Mouse (Mus musculus): Measurements from ENCODE around the gene Phf11b.
"Not testable (repeated sequence)": the region's sequence is repeated elsewhere in the genome, so short reads cannot be mapped to it uniquely, and the experiment has no call there.

Gene Phf11b

GRCm38 (mm10) chr14:59341189-59341588, at the start of gene Phf11b:
Gene Phf11b, minus strand, starts transcription at chr14:59341351.
- DNase-seq (ENCODE audit: low read depth, low spot score), result not testable (repeated sequence)

GRCm38 (mm10) chr14:59390181-59390580, 49.0 kb upstream of the Phf11b start:
- not testable (repeated sequence) for DNase-seq (ENCODE audit: low read depth, low spot score)

GRCm38 (mm10) chr14:59389532-59389931, 48.4 kb upstream of the Phf11b start:
- no peak for DNase-seq (ENCODE audit: low read depth, low spot score)

- DNase-seq (ENCODE audit: low read depth, low spot score), result no peak
Observed at GRCm38 (mm10) chr14:59370348-59371068, 29.4 kb upstream of the Phf11b start.

GRCm38 (mm10) chr14:59366386-59367105, 25.4 kb upstream of the Phf11b start:
- no peak for DNase-seq (ENCODE audit: low read depth, low spot score)

- no peak for DNase-seq (ENCODE audit: low read depth, low spot score)
Observed at GRCm38 (mm10) chr14:59365244-59365644, 24.1 kb upstream of the Phf11b start, which contains the start of gene Phf11d. Gene Phf11d, minus strand, starts transcription at chr14:59365470.

GRCm38 (mm10) chr14:59339541-59339940, 1.6 kb downstream of the Phf11b start:
- DNase-seq (ENCODE audit: low read depth, low spot score), result no peak

DNA sequence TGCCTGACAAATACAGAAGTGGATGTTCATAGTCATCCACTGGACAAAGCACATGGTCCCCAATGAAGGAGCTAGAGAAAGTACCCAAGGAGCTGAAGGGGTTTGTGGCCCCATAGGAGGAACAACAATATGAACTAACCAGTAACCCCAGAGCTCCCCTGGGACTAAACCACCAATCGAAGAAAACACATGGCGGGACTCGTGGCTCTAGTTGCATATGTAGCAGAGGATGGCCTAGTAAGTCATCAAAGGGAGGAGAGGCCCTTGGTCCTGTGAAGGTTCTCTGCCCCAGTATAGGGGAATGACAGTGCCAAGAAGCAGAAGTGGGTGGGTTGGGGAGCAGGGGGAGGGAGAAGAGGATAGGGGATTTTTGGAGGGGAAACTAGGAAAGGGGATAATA, 5.1 kb downstream of the Phf11b start:
- DNase-seq (ENCODE audit: low read depth, low spot score), result not testable (repeated sequence)

- not testable (repeated sequence) for DNase-seq (ENCODE audit: low read depth, low spot score)
Observed at GRCm38 (mm10) chr14:59330499-59330898, 10.7 kb downstream of the Phf11b start.

DNA sequence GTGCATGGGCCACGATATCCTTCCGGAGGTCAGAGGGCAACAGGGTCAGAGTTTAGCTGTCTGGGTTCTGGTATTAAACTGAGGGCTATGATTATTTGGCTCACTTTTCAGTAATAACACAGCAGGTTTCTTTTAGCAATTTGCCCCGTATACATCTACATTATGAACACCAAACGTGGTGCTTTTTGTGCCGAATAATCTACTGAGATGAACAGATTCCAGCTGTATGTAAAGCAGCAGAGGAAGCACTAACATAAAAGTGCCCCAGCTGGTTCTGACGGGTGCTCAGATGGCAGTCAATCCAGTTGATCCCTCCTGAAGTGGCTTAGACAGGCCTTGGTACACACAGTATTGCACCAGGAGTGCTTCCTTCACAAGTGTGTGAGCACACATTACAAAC, 21.2 kb downstream of the Phf11b start:
- not testable (repeated sequence) for DNase-seq (ENCODE audit: low read depth, low spot score)

- not testable (repeated sequence) for DNase-seq (ENCODE audit: low read depth, low spot score)
Observed at GRCm38 (mm10) chr14:59319036-59319435, 22.1 kb downstream of the Phf11b start.

DNA sequence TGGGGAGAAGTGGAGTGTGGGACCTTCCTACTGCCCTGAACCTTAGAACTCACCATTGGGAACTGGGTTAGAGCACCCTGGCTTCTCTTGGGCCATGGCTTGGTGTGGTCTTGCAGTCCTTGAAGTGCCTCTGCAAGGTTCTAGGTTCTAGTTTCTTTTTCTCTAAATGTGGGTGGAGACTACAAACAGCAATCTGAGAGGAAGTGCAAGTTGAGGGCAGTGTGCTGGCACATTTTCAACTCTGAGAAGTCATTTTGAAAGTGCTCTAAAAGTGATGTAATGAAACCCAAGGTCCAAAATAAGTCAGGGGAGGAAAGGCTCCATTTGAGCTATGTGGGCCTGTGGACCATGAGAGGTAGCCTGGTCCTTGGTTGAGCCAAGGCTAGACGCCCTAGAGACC, 43.8 kb downstream of the Phf11b start, which contains the start of gene Phf11a:
Phf11a (minus strand) TSS at position 132 of the 400 bp plus-strand sequence.
- DNase-seq (ENCODE audit: low read depth, low spot score), result not testable (repeated sequence)

GRCm38 (mm10) chr14:59291769-59292168, 49.4 kb downstream of the Phf11b start:
- not testable (repeated sequence) for DNase-seq (ENCODE audit: low read depth, low spot score)

DNA sequence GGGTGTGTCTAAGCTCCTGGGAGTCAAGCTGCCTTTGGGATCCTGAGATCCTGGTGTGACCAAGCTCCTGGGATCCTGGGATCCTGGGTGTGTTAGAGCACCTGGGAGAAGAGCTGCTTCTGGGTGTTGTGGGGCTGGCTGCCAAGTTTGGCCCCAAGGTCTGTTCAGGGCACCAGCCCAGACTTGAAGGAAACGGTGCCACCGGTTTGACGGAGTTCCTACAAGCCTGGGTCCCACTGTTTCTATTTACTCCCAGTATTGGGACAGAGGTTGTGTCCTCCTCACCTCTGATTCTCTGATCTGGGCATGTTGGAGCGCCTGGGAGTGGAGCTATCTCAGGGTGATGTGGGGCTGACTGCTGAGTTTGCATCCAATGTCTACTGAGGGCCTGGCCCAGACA, 66.2 kb downstream of the Phf11b start:
- DNase-seq (ENCODE audit: low read depth, low spot score), result not testable (repeated sequence)

Measured in c-Kit-negative CD71-positive TER-119-positive erythroid progenitor cells, embryonic 14.5 days (primary cell).